Mouse (Mus musculus): ENCODE results near the gene Itsn1. TPM values are rescaled to one million over a fixed set of nuclear protein-coding genes. Genes with fewer than 3 reads are reported as not detected.

Gene Itsn1
- polyA plus RNA-seq, 1 experiment from 2014 or later: 7.8 TPM

DNA sequence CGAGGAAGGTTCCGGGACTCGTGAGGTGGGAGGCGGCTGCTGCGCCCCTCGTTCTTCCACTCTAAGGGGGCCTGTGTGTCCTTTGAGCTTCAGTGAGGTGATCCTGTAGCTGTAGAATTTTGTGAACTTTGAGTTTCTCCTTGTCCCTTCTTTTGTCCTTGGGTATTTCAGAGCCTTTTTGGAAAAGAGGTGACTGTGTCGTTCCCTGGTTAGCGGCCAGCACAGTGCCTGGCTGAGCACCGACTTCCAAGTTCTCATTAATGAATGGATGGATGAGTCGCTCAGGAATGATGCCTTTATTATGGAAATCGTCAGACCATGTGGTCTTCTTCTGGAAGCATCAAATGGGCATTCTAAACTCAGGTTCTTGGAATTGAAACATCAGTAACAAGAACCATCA lies 218.0 kb downstream of the Itsn1 start:
- no peak for DNase-seq (ENCODE audit: low spot score)
- ATAC-seq (ENCODE audit: low FRiP score, low TSS enrichment): no peak
- H3K27me3 ChIP-seq (ENCODE audit: control insufficient read depth, insufficient read depth, low read length): no peaks in the 10 kb centered on the region
- no peak overlapping the region for H3K9ac ChIP-seq (ENCODE audit: low read length)
- no peak overlapping the region for H3K4me2 ChIP-seq (replicated peaks; ENCODE audit: low read depth)
- H3K36me3 ChIP-seq (ENCODE audit: control insufficient read depth, insufficient read depth, low read length): no peaks in the 10 kb centered on the region
- WGBS: 71% methylated on average over 11 of the region's 11 CpGs
- TF ChIP-seq CTCF (IDR thresholded peaks at IDR 0.05; ENCODE audit: low read depth): no peak
- no peak for TF ChIP-seq EP300 (optimal IDR thresholded peaks at IDR 0.05)
- H3K27ac ChIP-seq (replicated peaks): no peak overlapping the region
- no peaks in the 10 kb centered on the region for H3K4me1 ChIP-seq (replicated peaks; ENCODE audit: control insufficient read depth, insufficient read depth)
- H3K4me3 ChIP-seq (ENCODE audit: low read depth, low read length): no peak overlapping the region
- no peaks in the 10 kb centered on the region for H3K9me3 ChIP-seq (ENCODE audit: control insufficient read depth, low read length)

DNA sequence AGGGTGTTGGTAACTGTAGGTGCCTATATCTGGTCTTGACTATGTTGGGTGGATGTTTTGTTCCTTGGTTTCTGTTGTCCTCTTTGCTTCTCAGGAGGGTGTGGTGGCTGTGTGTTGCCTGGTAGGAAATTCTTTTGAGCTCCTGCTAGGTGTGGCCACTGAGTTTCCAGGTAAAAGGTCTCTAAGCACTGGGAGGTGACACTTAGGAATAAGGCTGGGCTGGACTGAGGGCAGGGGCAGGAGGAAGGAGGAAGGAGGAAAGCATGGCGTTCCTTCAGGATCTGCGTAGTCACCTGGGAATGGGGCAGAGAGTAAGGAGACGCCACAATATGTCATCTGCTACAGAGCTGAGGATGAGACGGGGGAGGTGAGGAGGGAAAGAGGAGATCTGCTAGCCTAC lies 224.9 kb downstream of the Itsn1 start:
- Histone ChIP-seq H3K27me3 (ENCODE audit: control insufficient read depth, insufficient read depth, low read length) (no peaks in the 10 kb centered on the region), H3K4me3 (ENCODE audit: low read depth, low read length) (no peak overlapping the region), H3K36me3 (ENCODE audit: control insufficient read depth, insufficient read depth, low read length) (no peaks in the 10 kb centered on the region), H3K9me3 (ENCODE audit: control insufficient read depth, low read length) (no peaks in the 10 kb centered on the region), H3K4me2 (replicated peaks; ENCODE audit: low read depth) (0 out of 2 replicates have a peak overlapping the region, but pooled peaks have one; percentile 4), H3K9ac (ENCODE audit: low read length) (no peak overlapping the region), H3K27ac (replicated peaks) (peak overlapping the region; percentile 41; the same call in 1 of the 2 replicates), H3K4me1 (replicated peaks; ENCODE audit: control insufficient read depth, insufficient read depth) (no peaks in the 10 kb centered on the region)
- 70% methylated on average over 4 of the region's 4 CpGs for WGBS
- ATAC-seq (ENCODE audit: low FRiP score, low TSS enrichment) (peak; percentile 98), DNase-seq (ENCODE audit: low spot score) (peak; percentile 53)
- TF ChIP-seq EP300 (optimal IDR thresholded peaks at IDR 0.05) (no peak), CTCF (IDR thresholded peaks at IDR 0.05; ENCODE audit: low read depth) (no peak)

DNA sequence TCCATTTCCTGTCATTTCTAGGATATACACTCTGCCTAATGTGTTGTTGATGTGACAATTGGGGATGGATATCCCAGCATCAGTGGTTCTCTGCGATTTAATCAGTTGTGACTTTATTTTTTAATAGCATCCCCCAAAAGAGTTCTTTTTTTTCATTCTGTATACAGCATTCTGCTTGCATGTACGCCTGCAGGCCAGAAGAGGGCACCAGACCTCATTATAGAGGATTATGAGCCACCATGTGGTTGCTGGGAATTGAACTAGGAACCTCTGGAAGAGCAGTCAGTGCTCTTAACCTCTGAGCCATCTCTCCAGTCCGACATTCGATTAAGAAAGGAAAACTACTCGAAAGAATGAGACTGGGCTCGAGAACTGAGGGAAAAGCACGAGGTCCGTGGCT lies 225.7 kb downstream of the Itsn1 start:
- Histone ChIP-seq H3K27me3 (ENCODE audit: control insufficient read depth, insufficient read depth, low read length) (no peaks in the 10 kb centered on the region), H3K9ac (ENCODE audit: low read length) (no peak overlapping the region), H3K27ac (replicated peaks) (no peak overlapping the region), H3K4me1 (replicated peaks; ENCODE audit: control insufficient read depth, insufficient read depth) (no peaks in the 10 kb centered on the region), H3K4me3 (ENCODE audit: low read depth, low read length) (no peak overlapping the region), H3K36me3 (ENCODE audit: control insufficient read depth, insufficient read depth, low read length) (no peaks in the 10 kb centered on the region), H3K9me3 (ENCODE audit: control insufficient read depth, low read length) (no peaks in the 10 kb centered on the region), H3K4me2 (replicated peaks; ENCODE audit: low read depth) (no peak overlapping the region)
- WGBS: 89% methylated on average over 8 of the region's 8 CpGs
- no peak for DNase-seq (ENCODE audit: low spot score)
- ATAC-seq (ENCODE audit: low FRiP score, low TSS enrichment): no peak
- peak; percentile 56 for TF ChIP-seq CTCF (IDR thresholded peaks at IDR 0.05; ENCODE audit: low read depth)
- TF ChIP-seq EP300 (optimal IDR thresholded peaks at IDR 0.05): no peak

DNA sequence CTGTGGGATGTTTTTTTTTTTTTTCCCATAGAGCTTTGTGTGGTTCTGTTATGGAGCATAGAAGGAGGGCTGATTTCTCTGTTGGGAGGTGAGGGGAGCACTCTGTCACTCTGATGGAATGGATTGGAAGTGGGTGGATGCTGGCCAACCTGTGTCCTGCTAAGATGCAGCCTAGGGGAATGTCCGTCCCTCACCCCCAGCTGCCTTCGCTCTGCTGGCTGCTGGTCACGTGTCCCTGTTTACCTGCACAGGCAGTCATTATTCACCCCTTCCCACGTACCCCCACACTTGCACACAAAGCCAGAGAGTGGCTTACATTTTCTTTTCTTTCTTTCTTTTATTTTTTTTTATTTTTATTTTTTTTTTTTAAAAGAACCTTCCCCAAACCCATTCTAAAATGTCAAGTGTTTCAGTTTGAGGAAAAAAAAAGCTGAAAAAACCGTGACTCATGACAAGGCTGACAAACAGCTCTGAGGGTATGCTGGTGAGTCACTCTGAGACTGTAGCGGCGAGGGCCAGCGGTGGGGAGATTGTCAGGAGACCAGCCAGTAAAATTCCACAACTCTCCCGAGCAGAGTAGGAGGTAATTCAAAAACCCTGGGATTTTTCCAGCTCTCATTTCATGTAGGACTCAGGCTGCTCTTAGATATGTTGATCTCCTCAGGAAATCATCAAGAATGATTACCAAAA lies 233.3 kb downstream of the Itsn1 start:
- Histone ChIP-seq H3K9ac (ENCODE audit: low read length) (no peak overlapping the region), H3K27ac (replicated peaks) (no peak overlapping the region; the same call in 1 of the 2 replicates), H3K4me1 (replicated peaks; ENCODE audit: control insufficient read depth, insufficient read depth) (no peaks in the 10 kb centered on the region), H3K27me3 (ENCODE audit: control insufficient read depth, insufficient read depth, low read length) (no peaks in the 10 kb centered on the region), H3K36me3 (ENCODE audit: control insufficient read depth, insufficient read depth, low read length) (no peaks in the 10 kb centered on the region), H3K4me2 (replicated peaks; ENCODE audit: low read depth) (peak overlapping the region; percentile 36), H3K9me3 (ENCODE audit: control insufficient read depth, low read length) (no peaks in the 10 kb centered on the region), H3K4me3 (ENCODE audit: low read depth, low read length) (no peak overlapping the region)
- DNase-seq (ENCODE audit: low spot score) (peak; percentile 68), ATAC-seq (ENCODE audit: low FRiP score, low TSS enrichment) (peak; percentile 85)
- 4% methylated on average over 9 of the region's 9 CpGs for WGBS
- TF ChIP-seq EP300 (optimal IDR thresholded peaks at IDR 0.05): no peak
- no peak for TF ChIP-seq CTCF (IDR thresholded peaks at IDR 0.05; ENCODE audit: low read depth)

DNA sequence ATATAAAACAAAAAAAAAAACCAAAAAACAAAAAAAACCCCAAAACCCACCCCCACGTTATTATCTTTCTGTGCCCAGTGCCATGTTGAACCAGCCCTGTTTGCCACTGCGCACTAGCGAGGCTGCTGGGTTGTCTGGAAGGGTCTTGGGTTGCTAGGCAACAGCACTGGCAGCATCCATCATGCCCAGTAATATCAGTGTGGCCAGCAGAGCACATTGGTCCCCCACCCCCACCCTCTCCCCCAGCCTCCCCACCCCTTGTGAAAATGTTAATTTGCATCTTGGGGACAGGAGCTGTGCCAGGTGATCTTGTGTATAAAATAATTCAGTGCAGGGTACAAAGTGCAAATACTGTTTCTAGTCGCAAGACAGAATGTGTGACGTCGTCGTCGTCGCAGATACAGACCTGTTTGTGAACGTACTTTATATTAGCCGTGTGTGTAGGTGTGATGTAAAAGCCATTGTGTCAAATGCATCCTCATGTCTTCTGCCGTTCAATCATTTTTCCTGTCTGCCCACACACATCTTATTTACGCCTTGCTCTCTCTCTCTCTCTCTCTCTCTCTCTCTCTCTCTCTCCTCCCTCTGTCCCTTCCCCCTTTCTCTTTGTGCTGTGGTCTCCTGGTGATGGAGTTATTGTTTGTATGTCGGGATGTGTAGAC lies 233.9 kb downstream of the Itsn1 start:
- Histone ChIP-seq H3K9me3 (ENCODE audit: control insufficient read depth, low read length) (no peaks in the 10 kb centered on the region), H3K9ac (ENCODE audit: low read length) (no peak overlapping the region), H3K27ac (replicated peaks) (no peak overlapping the region), H3K27me3 (ENCODE audit: control insufficient read depth, insufficient read depth, low read length) (no peaks in the 10 kb centered on the region), H3K36me3 (ENCODE audit: control insufficient read depth, insufficient read depth, low read length) (no peaks in the 10 kb centered on the region), H3K4me3 (ENCODE audit: low read depth, low read length) (no peak overlapping the region), H3K4me2 (replicated peaks; ENCODE audit: low read depth) (no peak overlapping the region), H3K4me1 (replicated peaks; ENCODE audit: control insufficient read depth, insufficient read depth) (no peaks in the 10 kb centered on the region)
- WGBS: 24% methylated on average over 14 of the region's 14 CpGs
- TF ChIP-seq EP300 (optimal IDR thresholded peaks at IDR 0.05) (no peak), CTCF (IDR thresholded peaks at IDR 0.05; ENCODE audit: low read depth) (no peak)
- peak; percentile 29 for DNase-seq (ENCODE audit: low spot score)
- ATAC-seq (ENCODE audit: low FRiP score, low TSS enrichment): peak; percentile 43

DNA sequence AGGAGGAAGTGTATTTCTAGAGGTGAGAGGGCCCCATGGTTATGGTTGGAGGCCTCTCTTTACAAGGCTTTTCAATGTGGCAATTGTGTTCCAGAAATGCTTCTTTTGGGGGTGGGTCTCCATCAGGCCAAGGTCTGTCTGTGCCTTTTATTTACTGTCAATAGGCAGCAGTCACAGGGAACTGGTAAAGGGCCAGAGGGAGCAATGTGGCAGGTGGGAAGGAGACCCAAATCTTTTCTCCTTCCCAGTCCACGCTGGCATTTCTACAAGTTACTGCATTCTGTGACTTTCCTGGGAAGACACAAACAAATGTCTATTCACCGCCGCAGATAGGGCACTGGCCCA lies 234.4 kb downstream of the Itsn1 start:
- Histone ChIP-seq H3K27me3 (ENCODE audit: control insufficient read depth, insufficient read depth, low read length) (no peaks in the 10 kb centered on the region), H3K4me2 (replicated peaks; ENCODE audit: low read depth) (no peak overlapping the region), H3K4me1 (replicated peaks; ENCODE audit: control insufficient read depth, insufficient read depth) (no peaks in the 10 kb centered on the region), H3K9ac (ENCODE audit: low read length) (no peak overlapping the region), H3K36me3 (ENCODE audit: control insufficient read depth, insufficient read depth, low read length) (no peaks in the 10 kb centered on the region), H3K27ac (replicated peaks) (no peak overlapping the region), H3K9me3 (ENCODE audit: control insufficient read depth, low read length) (no peaks in the 10 kb centered on the region), H3K4me3 (ENCODE audit: low read depth, low read length) (no peak overlapping the region)
- TF ChIP-seq CTCF (IDR thresholded peaks at IDR 0.05; ENCODE audit: low read depth): no peak
- 94% methylated on average over 3 of the region's 3 CpGs for WGBS
- ATAC-seq (ENCODE audit: low FRiP score, low TSS enrichment) (no peak), DNase-seq (ENCODE audit: low spot score) (no peak)
